ENCODE assay signal across 10 mouse cellular contexts in the genomic region with DNA sequence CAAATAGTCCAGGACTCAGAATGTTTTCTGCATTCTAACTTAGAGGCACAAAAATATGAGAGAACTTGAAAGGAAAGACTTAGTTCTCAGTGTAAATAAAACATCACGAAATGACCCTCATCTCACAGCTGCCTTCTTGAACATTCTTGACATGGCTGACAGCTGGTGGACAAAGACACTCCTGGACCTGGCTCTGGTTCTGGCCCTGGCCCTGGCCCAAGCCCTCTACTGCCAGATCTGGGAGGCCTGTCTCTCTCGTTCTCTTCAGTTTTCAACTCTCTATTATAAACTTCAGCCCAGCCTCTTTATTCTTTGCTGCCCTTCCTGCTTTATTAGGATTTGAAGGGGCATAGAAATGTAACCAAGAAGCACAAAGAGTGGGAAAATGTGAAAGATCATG.
DNase-seq lines count a peak whose midpoint lies in the region; ATAC-seq lines count a peak whose summit lies in the region.
"Had no signal": no experiment of that assay in that cellular context is flagged by ENCODE, and none has a peak within 500 bp of the region (broad histone marks: within the 10 kb centered on the region; RNA-seq: fewer than 3 reads in every experiment).

No protein-coding gene starts in this region.

- no peaks in the 10 kb centered on the region for H3K27me3 ChIP-seq in hindbrain, embryonic 15.5 days
- H3K27me3 ChIP-seq in hindbrain, embryonic 11.5 days (ENCODE audit: control insufficient read depth, insufficient read depth, low read length) = no peaks in the 10 kb centered on the region
- H3K27me3 ChIP-seq: liver, embryonic 13.5 days had no signal

- no peak overlapping the region for H3K27ac ChIP-seq in hindbrain, embryonic 15.5 days (replicated peaks)
- no peak overlapping the region for H3K27ac ChIP-seq in hindbrain, embryonic 11.5 days (ENCODE audit: low read depth, low read length)
- H3K27ac ChIP-seq: liver, embryonic 13.5 days had no signal

- 43% methylated on average over 2 of the region's 2 CpGs for WGBS in hindbrain, embryonic 15.5 days
- WGBS in hindbrain, embryonic 11.5 days = 78% methylated on average over 2 of the region's 2 CpGs

- no peak overlapping the region for H3K4me3 ChIP-seq in hindbrain, embryonic 15.5 days
- H3K4me3 ChIP-seq in hindbrain, embryonic 11.5 days (ENCODE audit: low read depth, low read length) = no peak overlapping the region
- H3K4me3 ChIP-seq: liver, embryonic 13.5 days had no signal

- intact Hi-C loops in heart, postnatal 36 days (cut with DNase I) = no loop called here

- H3K9me3 ChIP-seq in hindbrain, embryonic 15.5 days = no peaks in the 10 kb centered on the region
- H3K9me3 ChIP-seq in hindbrain, embryonic 11.5 days (ENCODE audit: control insufficient read depth, low read length) = no peaks in the 10 kb centered on the region
- H3K9me3 ChIP-seq: liver, embryonic 13.5 days had no signal

- peak; percentile 12 for DNase-seq in adrenal gland, postnatal 14 days
- no peak for DNase-seq in adrenal gland, adult (ENCODE audit: inconsistent age in 2 of 2, low spot score in 1 of 2)
- no peak for DNase-seq in hindbrain, embryonic 11.5 days (ENCODE audit: low spot score)
- peak; percentile 86 for DNase-seq in Muller cell, postnatal 12 days (ENCODE audit: inconsistent ontology term)
- peak; percentile 55 to 64 for DNase-seq in heart, postnatal 36 days
- DNase-seq in yolk sac, embryonic 10.5 days (ENCODE audit: low spot score) = no peak
- DNase-seq in spleen, adult 12 weeks (ENCODE audit: low spot score) = no peak
- DNase-seq: liver, embryonic 13.5 days; midbrain, embryonic 14.5 days had no signal

- 0 out of 2 replicates have a peak, but pooled peaks have one; percentile 48 for ATAC-seq in hindbrain, embryonic 15.5 days (ENCODE audit: low FRiP score, low read depth)
- ATAC-seq in hindbrain, embryonic 11.5 days (ENCODE audit: low FRiP score) = no peak

- H3K4me2 ChIP-seq in hindbrain, embryonic 15.5 days = no peak overlapping the region
- no peak overlapping the region for H3K4me2 ChIP-seq in hindbrain, embryonic 11.5 days (replicated peaks; ENCODE audit: low read depth, low read length)
- H3K4me2 ChIP-seq: liver, embryonic 13.5 days had no signal

- H3K4me1 ChIP-seq in hindbrain, embryonic 15.5 days (replicated peaks) = no peaks in the 10 kb centered on the region
- no peaks in the 10 kb centered on the region for H3K4me1 ChIP-seq in hindbrain, embryonic 11.5 days (replicated peaks; ENCODE audit: control insufficient read depth, insufficient read depth, low read length)
- H3K4me1 ChIP-seq: liver, embryonic 13.5 days had no signal

- no peaks in the 10 kb centered on the region for H3K36me3 ChIP-seq in hindbrain, embryonic 15.5 days
- H3K36me3 ChIP-seq in hindbrain, embryonic 11.5 days (ENCODE audit: control insufficient read depth, insufficient read depth, low read length) = no peaks in the 10 kb centered on the region
- H3K36me3 ChIP-seq: liver, embryonic 13.5 days had no signal

- no peak overlapping the region for H3K9ac ChIP-seq in hindbrain, embryonic 15.5 days
- no peak overlapping the region for H3K9ac ChIP-seq in hindbrain, embryonic 11.5 days (ENCODE audit: low read depth, low read length)
- H3K9ac ChIP-seq: liver, embryonic 13.5 days had no signal

Comparison
In these comparisons a context has a peak if more than half of its experiments do, and no peak if none do; other contexts are left out.
1. DNase-seq: peak in adrenal gland, postnatal 14 days (single experiment), Muller cell, postnatal 12 days (single experiment) and heart, postnatal 36 days (2 of 2); none in adrenal gland, adult (0 of 2), hindbrain, embryonic 11.5 days (single experiment), yolk sac, embryonic 10.5 days (single experiment) and spleen, adult 12 weeks (single experiment).